Mouse (Mus musculus) 416B (cell line): ENCODE data around the gene Gm30083.

ENCODE experiments used
- DNase-seq: peaks from one replicate; pipeline ENCODE4 v3.0.0; 2011; ENCODE audit warnings: low read depth

Gene Gm30083

DNA sequence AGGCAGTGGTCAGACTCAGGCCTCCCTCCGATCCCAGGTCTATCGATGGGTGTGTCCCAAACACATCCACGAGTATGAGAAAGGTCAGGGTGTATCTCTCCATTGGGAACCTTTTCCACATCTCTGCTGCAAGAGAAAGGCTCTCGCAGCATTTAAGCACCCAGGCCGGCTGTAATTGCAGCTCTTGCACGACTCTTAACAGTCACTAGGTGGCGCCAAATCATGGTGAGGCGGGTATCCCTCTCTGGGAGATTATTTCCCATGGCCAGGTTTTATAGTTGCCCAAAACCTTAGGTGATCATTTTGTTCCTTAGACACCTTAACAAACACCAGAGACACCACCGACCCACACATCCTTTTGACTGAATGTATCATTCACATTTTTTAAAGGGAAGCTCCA lies 55.6 kb downstream of the Gm30083 start:
- DNase-seq, result peak; percentile 33

DNA sequence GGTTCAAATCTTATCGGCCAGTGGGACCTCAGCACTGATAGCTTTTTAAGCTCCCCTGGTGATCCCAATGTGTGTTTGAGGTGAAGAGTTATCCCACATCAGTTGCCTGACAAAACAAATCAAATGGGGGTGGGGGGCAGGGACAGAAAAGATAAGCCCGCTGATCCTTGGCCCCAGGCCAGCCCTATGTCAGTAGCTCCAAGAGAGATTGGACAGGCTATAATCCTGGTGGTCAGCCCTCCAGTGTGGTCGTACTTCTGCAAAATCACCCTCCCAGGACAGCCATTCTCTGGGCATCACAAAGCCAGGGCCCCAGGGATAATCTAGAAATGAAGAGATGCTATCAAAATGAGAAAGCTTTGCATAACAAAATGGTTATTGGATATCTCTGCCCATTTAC lies 56.1 kb downstream of the Gm30083 start:
- DNase-seq, result no peak

DNA sequence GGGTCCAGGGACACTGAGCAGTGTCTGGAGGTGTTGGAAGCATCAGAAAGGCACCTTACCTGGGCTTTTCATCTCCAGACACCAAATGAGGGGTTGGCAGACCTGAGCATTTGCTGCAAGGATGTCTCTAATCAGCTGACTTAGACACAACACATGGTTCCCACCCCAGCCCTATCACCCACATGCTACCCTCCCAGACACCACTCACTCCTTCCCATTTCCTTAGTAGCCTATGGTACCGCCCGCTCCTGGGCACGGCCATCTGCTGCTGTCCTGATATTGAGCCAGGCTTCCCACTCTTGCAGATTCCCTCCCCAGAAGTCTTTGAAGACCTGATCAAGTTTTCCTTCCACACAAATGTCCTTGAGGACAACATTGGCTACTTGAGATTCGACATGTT lies 56.8 kb downstream of the Gm30083 start:
- no peak for DNase-seq

DNA sequence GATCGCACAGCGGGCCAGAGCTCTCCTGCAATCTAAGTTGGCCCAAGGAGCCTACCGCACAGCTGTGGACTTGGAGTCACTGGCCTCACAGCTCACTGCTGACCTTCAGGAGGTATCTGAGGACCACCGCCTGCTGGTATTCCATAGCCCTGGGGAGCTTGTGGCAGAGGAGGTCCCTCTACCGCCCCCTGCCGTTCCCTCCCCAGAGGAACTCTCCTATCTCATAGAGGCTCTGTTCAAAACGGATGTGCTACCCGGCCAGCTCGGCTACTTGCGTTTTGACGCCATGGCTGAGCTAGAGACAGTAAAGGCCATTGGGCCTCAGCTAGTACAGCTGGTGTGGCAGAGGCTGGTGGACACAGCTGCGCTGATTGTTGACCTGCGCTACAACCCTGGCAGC lies 58.9 kb downstream of the Gm30083 start:
- no peak for DNase-seq

DNA sequence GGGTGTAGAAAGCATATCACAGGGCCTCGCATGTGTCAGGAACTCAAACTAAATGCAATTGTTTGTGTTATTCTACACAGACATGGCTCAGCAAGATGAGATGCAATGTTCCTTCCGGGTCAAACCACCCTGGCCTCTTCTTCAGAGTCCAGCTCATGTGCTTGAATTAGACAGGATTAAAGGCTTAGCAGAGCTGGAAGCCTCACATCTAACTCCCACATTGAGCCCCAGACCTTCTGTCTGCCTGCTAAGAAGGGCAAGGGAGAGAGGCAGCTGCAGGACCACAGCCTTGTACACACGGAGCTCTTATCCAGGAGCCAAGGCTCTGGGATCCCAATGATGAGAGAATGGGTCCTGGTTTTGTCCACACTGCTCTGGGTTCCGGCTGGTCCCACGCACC lies 61.2 kb downstream of the Gm30083 start, which contains the start of gene Rbp3:
Gene Rbp3, plus strand, starts transcription at position 243 of the 400 bp plus-strand sequence.
- no peak for DNase-seq

DNA sequence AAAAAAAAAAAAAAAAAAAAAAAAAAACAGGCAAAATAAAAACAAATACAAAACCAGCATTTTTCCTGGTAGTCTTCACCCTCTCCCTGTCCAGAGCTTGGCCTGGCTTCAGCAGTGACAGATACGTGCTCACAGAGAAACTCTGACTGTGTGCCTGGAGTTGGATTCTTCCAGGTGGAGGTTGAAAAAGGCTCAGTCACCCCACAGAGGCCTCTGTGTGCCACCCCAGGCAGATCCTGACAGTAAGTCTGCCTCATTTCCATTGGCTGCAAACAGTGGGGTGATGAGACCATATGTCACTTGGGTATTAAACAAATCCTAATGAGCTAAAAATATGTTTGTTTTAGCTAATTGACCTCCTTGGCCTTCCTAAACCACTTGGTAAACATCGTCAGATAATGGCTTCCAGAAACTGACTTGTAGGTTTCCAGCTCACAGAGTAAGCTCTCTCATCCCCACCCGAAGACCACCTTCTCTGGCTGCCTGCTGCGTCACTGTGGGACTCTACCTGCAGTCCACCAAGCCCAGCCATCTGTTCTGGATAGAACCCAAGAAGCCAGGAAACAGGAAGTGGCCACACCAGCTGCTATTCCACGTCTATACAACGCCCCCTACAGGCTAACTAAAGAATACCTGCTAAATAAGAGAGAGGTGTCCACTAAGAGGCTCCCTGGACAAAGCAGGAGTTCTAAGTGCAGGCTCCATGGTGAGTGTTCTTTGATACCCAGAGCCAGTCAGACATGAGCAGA lies 62.6 kb downstream of the Gm30083 start:
- DNase-seq, result peak; percentile 28

DNA sequence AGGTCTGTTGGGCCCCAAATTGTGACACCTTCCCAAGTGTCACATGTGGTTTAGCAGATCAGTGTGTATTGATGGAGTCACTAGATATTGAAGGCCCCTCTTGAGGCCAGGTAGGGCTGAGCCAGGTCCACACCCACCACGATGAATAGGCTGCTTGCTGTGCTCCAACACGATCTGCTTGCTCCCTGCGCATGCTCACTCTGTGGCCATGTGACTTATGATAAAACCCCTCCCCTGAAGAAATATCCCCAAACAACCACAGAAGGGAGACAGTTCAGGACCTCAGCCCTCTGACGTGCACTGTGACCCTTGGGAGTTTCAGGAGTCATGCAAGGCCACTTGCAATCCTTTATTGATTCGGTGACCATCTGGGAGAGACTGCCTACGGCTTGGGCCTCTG lies 68.9 kb downstream of the Gm30083 start:
- no peak for DNase-seq

DNA sequence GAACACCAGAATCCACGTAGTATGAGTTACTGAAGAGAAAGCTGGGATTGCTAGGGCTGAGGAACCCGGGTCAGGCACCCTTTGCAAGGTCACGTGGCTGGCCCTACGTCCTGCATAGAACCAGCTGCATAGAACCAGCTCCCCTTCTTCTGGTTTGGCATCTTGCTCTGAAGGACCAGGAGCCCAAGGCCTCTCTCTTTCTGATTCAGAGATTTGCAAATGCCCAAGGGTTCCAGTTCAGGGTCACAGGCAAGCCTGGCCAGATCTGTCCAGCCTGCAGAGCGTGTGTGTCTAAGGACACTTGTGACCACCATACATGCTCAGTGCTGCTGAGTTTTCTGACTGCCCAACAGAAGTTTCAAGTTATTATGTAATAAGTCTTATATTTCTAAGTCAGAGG lies 72.8 kb downstream of the Gm30083 start:
- DNase-seq, result no peak

DNA sequence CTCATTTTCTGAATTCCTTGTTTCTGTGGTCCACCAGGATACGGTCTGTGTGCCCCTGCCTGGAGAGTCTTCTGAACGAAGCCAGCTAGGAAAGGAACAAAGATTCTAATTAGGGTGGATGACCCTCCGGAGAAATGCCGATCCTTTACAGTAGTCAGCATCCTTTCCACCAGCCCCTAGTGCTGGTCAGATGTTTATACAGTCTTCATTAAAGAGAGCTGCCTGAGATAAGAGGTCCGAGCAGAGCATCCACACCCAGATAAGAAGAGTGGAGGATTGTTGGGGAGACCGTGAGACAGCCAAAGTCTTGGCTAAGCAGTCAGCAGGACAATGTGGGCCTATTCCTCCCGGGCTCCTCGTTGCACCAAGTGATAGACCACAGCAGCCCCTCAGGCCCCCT lies 74.2 kb downstream of the Gm30083 start, which contains the start of gene Gdf2:
Gene Gdf2, plus strand, starts transcription at position 301 of the 400 bp plus-strand sequence.
- no peak for DNase-seq

DNA sequence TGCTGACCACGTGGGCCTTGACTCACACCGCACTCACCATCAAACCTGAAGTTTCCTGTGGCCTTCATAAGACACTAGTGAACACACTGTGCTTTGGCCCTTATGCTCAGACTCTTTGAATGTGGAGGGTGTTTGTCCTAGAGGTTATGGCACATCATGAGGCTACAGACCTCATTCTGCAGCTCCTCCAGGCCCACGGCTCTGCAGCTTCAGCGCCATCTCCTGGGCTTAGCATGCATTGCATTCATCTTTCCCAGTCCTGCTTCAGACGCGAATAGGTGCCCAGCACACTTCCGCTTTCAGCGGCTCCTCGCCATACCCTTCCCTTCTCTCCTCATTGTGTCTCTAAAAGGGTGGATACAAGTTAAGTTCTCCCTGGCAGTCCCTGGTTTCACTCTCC lies 75.9 kb downstream of the Gm30083 start:
- peak; percentile 36 for DNase-seq
